Mouse (Mus musculus) liver, embryonic 14.5 days (tissue): ENCODE data around the gene Arl15. TPM values are rescaled to one million over a fixed set of nuclear protein-coding genes. Genes with fewer than 3 reads are reported as not detected.

Experiments used
- ATAC-seq: fragments of 200-750 bp; cut with Nextera tagmentation; 2 replicates; pipeline ENCODE4 v1.8.0; 2017; ENCODE audit warnings: moderate number of reproducible peaks, mild to moderate bottlenecking, moderate library complexity; ENCODE audit not compliant: insufficient read depth
- DNase-seq, 3 experiments: peaks; one replicate each; pipeline ENCODE4 v3.0.0-alpha.2; 2012 to 2013; ENCODE audit warnings: low read depth in 3 of 3, low spot score in 3 of 3
- H3K27ac ChIP-seq: fragments of 300-500 bp; sonication (generic); 2 replicates; pipeline ENCODE4 v1.5.1; 2014; ENCODE audit warnings: moderate library complexity, mild to moderate bottlenecking, control low read depth, inconsistent platforms
- H3K27me3 ChIP-seq: fragments of 300-500 bp; sonication (generic); 2 replicates; pipeline ENCODE4 v1.6.1; 2014; ENCODE audit warnings: mild to moderate bottlenecking, low read length, moderate library complexity; ENCODE audit not compliant: control insufficient read depth, insufficient read depth
- H3K36me3 ChIP-seq: fragments of 300-500 bp; sonication (generic); replicated peaks from 2 replicates; pipeline ENCODE4 v1.6.1; 2014; ENCODE audit warnings: low read depth; ENCODE audit not compliant: control insufficient read depth, insufficient read depth
- H3K4me1 ChIP-seq, 2 experiments: fragments of 200-500 bp in 1 of 2; fragments of 300-500 bp in 1 of 2; sonication (generic) in 1 of 2; replicated peaks; 2 replicates each; pipeline ENCODE4 v1.6.1; 2012 to 2014; ENCODE audit warnings: antibody characterized with exemption in 1 of 2, inconsistent platforms in 1 of 2, low read length in 1 of 2; ENCODE audit not compliant: control insufficient read depth in 2 of 2, insufficient read depth in 2 of 2
- H3K4me2 ChIP-seq: fragments of 300-500 bp; sonication (generic); 2 replicates; pipeline ENCODE4 v1.6.1; 2014; ENCODE audit warnings: low read depth, mild to moderate bottlenecking, control low read depth, moderate library complexity
- H3K4me3 ChIP-seq, 2 experiments: fragments of 200-500 bp in 1 of 2; fragments of 300-500 bp in 1 of 2; sonication (generic) in 1 of 2; 2 replicates each; pipeline ENCODE4 v1.5.1; 2012 to 2014; ENCODE audit warnings: low read depth in 2 of 2, low read length in 2 of 2, mild to moderate bottlenecking in 2 of 2, control low read depth in 1 of 2, inconsistent platforms in 1 of 2, moderate library complexity in 1 of 2; ENCODE audit not compliant: insufficient read depth in 1 of 2
- H3K9ac ChIP-seq: fragments of 300-500 bp; sonication (generic); replicated peaks from 2 replicates; pipeline ENCODE4 v1.6.1; 2014; ENCODE audit warnings: mild to moderate bottlenecking, control low read depth, moderate library complexity
- H3K9me3 ChIP-seq: fragments of 300-500 bp; sonication (generic); 2 replicates; pipeline ENCODE4 v1.6.1; 2016; ENCODE audit warnings: low read length, mixed read lengths; ENCODE audit not compliant: control insufficient read depth
- CTCF ChIP-seq: IDR thresholded peaks from 2 replicates; pipeline ENCODE4 v1.5.1; 2016; ENCODE audit warnings: antibody characterized with exemption, low read depth, control low read depth
- EP300 ChIP-seq: IDR thresholded peaks from 2 replicates; pipeline ENCODE4 v1.6.1; 2016; ENCODE audit warnings: antibody characterized with exemption, low read depth
- WGBS: fragments of 180-500 bp; shearing (Covaris S2); extraction: QIAGEN DNeasy Blood & Tissue Kit; methylation state at CpG from one replicate; pipeline ENCODE4 v1.1.7; 2014; ENCODE audit not compliant: insufficient replicate concordance; 5-methylcytosine and 5-hydroxymethylcytosine counted together
- polyA plus RNA-seq, 2 experiments: library from polyadenylated mRNA; depleted of rRNA in 1 of 2; stranded (reverse) in 1 of 2; unstranded in 1 of 2; fragments of >200 nt; fragmentation: Nextera tagmentation in 1 of 2; extraction: Ambion mirVana in 1 of 2; gene quantifications; 2 replicates each; pipeline versions ENCODE4 v1.2.1 to v1.2.3; 2012 to 2014

The Arl15 gene
- polyA plus RNA-seq, 2 experiments, result 2.0 to 2.6 TPM

- H3K27me3 ChIP-seq, result no peaks in the 10 kb centered on the region
- H3K9ac ChIP-seq, result no peak overlapping the region
- TF ChIP-seq EP300 (no peak), CTCF (no peak)
- WGBS, result 89% methylated on average over 6 of the region's 6 CpGs
- H3K9me3 ChIP-seq, result no peaks in the 10 kb centered on the region
- H3K4me2 ChIP-seq, result no peak overlapping the region
- H3K4me1 ChIP-seq, result peaks cover 0 to 2% of the 10 kb centered on the region in 2 experiments; a peak in 2 of 4 replicates
- no peak overlapping the region for H3K27ac ChIP-seq
- no peak overlapping the region for H3K4me3 ChIP-seq
- no peak for DNase-seq
- no peak for ATAC-seq
- H3K36me3 ChIP-seq, result no peaks in the 10 kb centered on the region
Observed at GRCm38 (mm10) chr13:113835921-113836320, 41.6 kb downstream of the Arl15 start.

GRCm38 (mm10) chr13:113838601-113839576 is 44.6 kb downstream of the Arl15 start:
- Histone ChIP-seq H3K4me1 (peaks cover 21% of the 10 kb centered on the region in 2 experiments), H3K27me3 (no peaks in the 10 kb centered on the region), H3K9me3 (no peaks in the 10 kb centered on the region), H3K4me2 (no peak overlapping the region), H3K9ac (no peak overlapping the region), H3K27ac (no peak overlapping the region), H3K4me3 (no peak overlapping the region), H3K36me3 (no peaks in the 10 kb centered on the region)
- DNase-seq, result no peak
- 88% methylated on average over 16 of the region's 16 CpGs for WGBS
- ATAC-seq, result no peak
- TF ChIP-seq EP300 (no peak), CTCF (no peak)

- ATAC-seq (no peak), DNase-seq (no peak)
- Histone ChIP-seq H3K9me3 (no peaks in the 10 kb centered on the region), H3K4me3 (no peak overlapping the region), H3K4me1 (peaks cover 35% of the 10 kb centered on the region in 2 experiments), H3K36me3 (no peaks in the 10 kb centered on the region), H3K27me3 (no peaks in the 10 kb centered on the region), H3K27ac (no peak overlapping the region), H3K4me2 (no peak overlapping the region), H3K9ac (no peak overlapping the region)
- TF ChIP-seq CTCF, result no peak
- WGBS, result 69% methylated on average over 6 of the region's 6 CpGs
Observed at GRCm38 (mm10) chr13:113840421-113840820, 46.1 kb downstream of the Arl15 start.

- Histone ChIP-seq H3K4me2 (peak overlapping the region; percentile 61), H3K4me1 (peaks cover 35 to 37% of the 10 kb centered on the region in 2 experiments), H3K9me3 (no peaks in the 10 kb centered on the region), H3K27me3 (no peaks in the 10 kb centered on the region), H3K9ac (peak overlapping the region; percentile 5; the same call in 1 of the 2 replicates), H3K36me3 (no peaks in the 10 kb centered on the region), H3K4me3 (no peak overlapping the region), H3K27ac (peak overlapping the region; percentile 83)
- no peak for TF ChIP-seq CTCF
- DNase-seq (no peak), ATAC-seq (peak; percentile 75)
- 64% methylated on average over 14 of the region's 14 CpGs for WGBS
Observed at GRCm38 (mm10) chr13:113842411-113843309, 48.4 kb downstream of the Arl15 start.

GRCm38 (mm10) chr13:113843310-113843649 is 49.0 kb downstream of the Arl15 start:
- Histone ChIP-seq H3K9ac (peak overlapping the region; percentile 52), H3K4me2 (peak overlapping the region; percentile 61), H3K4me1 (peaks cover 37 to 39% of the 10 kb centered on the region in 2 experiments), H3K4me3 (peak overlapping the region in 1 of 2 experiments; percentile 3; a peak in 1 of 4 replicates), H3K27me3 (no peaks in the 10 kb centered on the region), H3K9me3 (no peaks in the 10 kb centered on the region), H3K27ac (peak overlapping the region; percentile 83), H3K36me3 (no peaks in the 10 kb centered on the region)
- WGBS, result 12% methylated on average over 3 of the region's 3 CpGs
- ATAC-seq (peak; percentile 97), DNase-seq (peak in 1 of 3 experiments; percentile 63)
- peak; percentile 91 for TF ChIP-seq EP300
- no peak for TF ChIP-seq CTCF
